ENCODE assay signal across 8 mouse cellular contexts in the genomic region with DNA sequence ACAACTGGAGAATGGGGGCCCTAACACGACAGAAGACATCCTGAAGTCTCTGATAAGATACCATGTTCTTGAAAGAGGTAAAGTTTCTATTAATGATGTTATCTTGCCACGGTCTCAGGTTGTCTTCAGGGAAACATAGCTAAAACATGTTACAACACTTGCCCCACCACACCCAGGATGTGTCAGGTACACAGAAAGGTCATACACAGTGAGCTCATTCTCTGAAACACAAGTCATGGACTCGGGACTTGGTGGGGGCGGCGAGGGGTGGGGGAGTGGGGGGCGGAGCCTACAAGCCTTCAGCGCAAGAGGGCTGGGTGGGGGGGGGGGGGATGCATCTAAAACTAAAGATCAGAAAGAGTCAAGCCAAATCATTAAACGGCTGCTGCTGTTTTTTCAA. TPM values are rescaled to one million over a fixed set of nuclear protein-coding genes. Genes with fewer than 3 reads are reported as not detected.
DNase-seq lines count a peak whose midpoint lies in the region; ATAC-seq and TF ChIP-seq lines count a peak whose summit lies in the region.

No protein-coding gene starts in this region.

- peak overlapping the region; percentile 35; the same call in 1 of the 2 replicates for H3K9ac ChIP-seq in forebrain, embryonic 14.5 days (ENCODE audit: low read length)
- peak overlapping the region; percentile 48; the same call in 1 of the 2 replicates for H3K9ac ChIP-seq in midbrain, embryonic 12.5 days (replicated peaks)

- H3K4me2 ChIP-seq in forebrain, embryonic 14.5 days (ENCODE audit: low read length), result peak overlapping the region; percentile 61
- peak overlapping the region; percentile 58 for H3K4me2 ChIP-seq in midbrain, embryonic 12.5 days (replicated peaks)

- H3K4me1 ChIP-seq in forebrain, embryonic 14.5 days (ENCODE audit: control insufficient read depth, insufficient read depth, low read length), result 0 out of 2 replicates have a peak, but pooled peaks cover 3% of the 10 kb centered on the region
- peaks cover 5% of the 10 kb centered on the region; the same call in 1 of the 2 replicates for H3K4me1 ChIP-seq in midbrain, embryonic 12.5 days

- H3K36me3 ChIP-seq in forebrain, embryonic 14.5 days (ENCODE audit: control insufficient read depth, insufficient read depth, low read length), result no peaks in the 10 kb centered on the region
- H3K36me3 ChIP-seq in midbrain, embryonic 12.5 days, result no peaks in the 10 kb centered on the region

- peak; percentile 29; the same call in 1 of the 2 replicates for ATAC-seq in forebrain, embryonic 14.5 days
- ATAC-seq in midbrain, embryonic 12.5 days (ENCODE audit: low FRiP score, low read depth), result peak; percentile 34

- H3K9me3 ChIP-seq in forebrain, embryonic 14.5 days (replicated peaks; ENCODE audit: control insufficient read depth, low read length), result no peaks in the 10 kb centered on the region
- H3K9me3 ChIP-seq in midbrain, embryonic 12.5 days, result no peaks in the 10 kb centered on the region

- no peak for TF ChIP-seq CTCF in gastrocnemius, adult 2 months (IDR thresholded peaks at IDR 0.05)

- H3K4me3 ChIP-seq in gastrocnemius, adult 2 months, result peak overlapping the region; percentile 77
- H3K4me3 ChIP-seq in forebrain, embryonic 14.5 days (ENCODE audit: low read depth, low read length), result peak overlapping the region; percentile 29; the same call in 1 of the 2 replicates
- peak overlapping the region; percentile 39 for H3K4me3 ChIP-seq in midbrain, embryonic 12.5 days

- H3K27ac ChIP-seq in gastrocnemius, adult 2 months, result peak overlapping the region; percentile 95
- no peak overlapping the region for H3K27ac ChIP-seq in forebrain, embryonic 14.5 days (ENCODE audit: low read depth, low read length)
- H3K27ac ChIP-seq in midbrain, embryonic 12.5 days (replicated peaks), result no peak overlapping the region

- no peaks in the 10 kb centered on the region for H3K27me3 ChIP-seq in forebrain, embryonic 14.5 days (replicated peaks; ENCODE audit: control insufficient read depth, insufficient read depth, low read length)
- H3K27me3 ChIP-seq in midbrain, embryonic 12.5 days, result no peaks in the 10 kb centered on the region

- DNase-seq in gastrocnemius, adult 2 months, result peak; percentile 37
- DNase-seq in gastrocnemius, postnatal 14 days, result no peak
- DNase-seq in ZHBTc4 (ENCODE audit: low read depth, low spot score), result peak; percentile 2
- peak; percentile 0 for DNase-seq in forebrain, embryonic 14.5 days (ENCODE audit: low spot score)
- peak; percentile 1 to 10 for DNase-seq in kidney, postnatal 4 days
- DNase-seq in left cerebral cortex, adult 9 months (ENCODE audit: low spot score in 2 of 2), result no peak
- DNase-seq in left cerebral cortex, adult 8-10 months (ENCODE audit: low spot score in 2 of 2), result no peak

- WGBS in forebrain, embryonic 14.5 days, result 6% methylated on average over 8 of the region's 8 CpGs
- 16% methylated on average over 7 of the region's 8 CpGs for WGBS in midbrain, embryonic 12.5 days

- intact Hi-C loops in gastrocnemius, adult 2 months (cut with DNase I), result loop anchor here (2.0 to 5.0 kb wide), 2 partner anchors 37 to 131 kb away; a partner anchor contains a TSS
- intact Hi-C loops in gastrocnemius, postnatal 14 days (cut with DNase I; ENCODE audit: low total_unique reads), result no loop called here

RNA-seq across cellular contexts. Expression of a gene that starts 38.7 kb away (rescaled TPM):
- total RNA-seq in gastrocnemius, adult 2 months (2021), result 10 to 100 TPM; 97.9 to 99.9 TPM
- total RNA-seq in gastrocnemius, postnatal 14 days (2021), result 10 to 100 TPM; 77.0 to 83.3 TPM
- 5.3 and 5.9 TPM in 2 replicates for polyA plus RNA-seq in forebrain, embryonic 14.5 days (2014; fragmentation: Nextera tagmentation; extraction: Ambion mirVana)
- 15.7 and 16.6 TPM in 2 replicates for polyA plus RNA-seq in midbrain, embryonic 12.5 days (2016; fragmentation: Nextera tagmentation; extraction: Ambion mirVana)
- 10 to 100 TPM; 11.7 to 15.4 (median 12.2) TPM for total RNA-seq in left cerebral cortex, adult 8-10 months (2022)

Comparison
In these comparisons a context has a peak if more than half of its experiments do, and no peak if none do; other contexts are left out.
1. DNase-seq: peak in gastrocnemius, adult 2 months (single experiment), ZHBTc4 (single experiment), forebrain, embryonic 14.5 days (single experiment) and kidney, postnatal 4 days (2 of 2); none in gastrocnemius, postnatal 14 days (single experiment), left cerebral cortex, adult 9 months (0 of 2) and left cerebral cortex, adult 8-10 months (0 of 2).
2. RNA of a gene that starts 38.7 kb away (total RNA-seq): 97.9 to 99.9 TPM in gastrocnemius, adult 2 months and 77.0 to 83.3 TPM in gastrocnemius, postnatal 14 days; 11.7 to 15.4 TPM in left cerebral cortex, adult 8-10 months; every median in the first group is over 4 times any median in the second.
3. Peak in every context shown above with its lines, with median percentiles within 50 percentile points of each other: H3K4me3 ChIP-seq.